Mouse (Mus musculus) embryo, embryonic 10 days (tissue): ENCODE results near the gene Cpsf6.
"Not testable (repeated sequence)": the region's sequence is repeated elsewhere in the genome, so short reads cannot be mapped to it uniquely, and the experiment has no call there.

Experiments
- DNase-seq: peaks from one replicate; pipeline ENCODE4 v3.0.0-alpha.2; 2015; ENCODE audit warnings: low spot score

The Cpsf6 gene

DNA sequence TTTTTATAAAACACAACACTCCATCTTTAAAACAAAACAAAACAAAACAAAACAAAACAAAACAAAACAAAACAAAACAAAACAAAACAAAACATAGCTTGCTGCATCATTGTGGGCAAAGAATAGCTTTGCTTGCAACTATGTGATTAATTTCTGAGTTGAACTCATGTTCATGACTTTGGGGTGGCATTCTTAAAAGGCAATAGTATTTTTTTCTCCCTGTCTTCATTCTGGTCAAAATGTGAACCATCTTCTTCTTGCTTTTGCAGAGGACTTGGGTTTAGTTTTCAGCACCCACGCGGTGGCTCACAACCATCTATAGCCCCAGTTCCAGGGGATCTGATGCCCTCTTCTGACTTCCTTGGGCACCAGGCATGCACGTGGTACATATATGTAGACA is 20.0 kb upstream of the Cpsf6 start:
- DNase-seq, result no peak

- DNase-seq, result no peak
Observed at GRCm38 (mm10) chr10:117399196-117399595, 19.4 kb upstream of the Cpsf6 start.

DNA sequence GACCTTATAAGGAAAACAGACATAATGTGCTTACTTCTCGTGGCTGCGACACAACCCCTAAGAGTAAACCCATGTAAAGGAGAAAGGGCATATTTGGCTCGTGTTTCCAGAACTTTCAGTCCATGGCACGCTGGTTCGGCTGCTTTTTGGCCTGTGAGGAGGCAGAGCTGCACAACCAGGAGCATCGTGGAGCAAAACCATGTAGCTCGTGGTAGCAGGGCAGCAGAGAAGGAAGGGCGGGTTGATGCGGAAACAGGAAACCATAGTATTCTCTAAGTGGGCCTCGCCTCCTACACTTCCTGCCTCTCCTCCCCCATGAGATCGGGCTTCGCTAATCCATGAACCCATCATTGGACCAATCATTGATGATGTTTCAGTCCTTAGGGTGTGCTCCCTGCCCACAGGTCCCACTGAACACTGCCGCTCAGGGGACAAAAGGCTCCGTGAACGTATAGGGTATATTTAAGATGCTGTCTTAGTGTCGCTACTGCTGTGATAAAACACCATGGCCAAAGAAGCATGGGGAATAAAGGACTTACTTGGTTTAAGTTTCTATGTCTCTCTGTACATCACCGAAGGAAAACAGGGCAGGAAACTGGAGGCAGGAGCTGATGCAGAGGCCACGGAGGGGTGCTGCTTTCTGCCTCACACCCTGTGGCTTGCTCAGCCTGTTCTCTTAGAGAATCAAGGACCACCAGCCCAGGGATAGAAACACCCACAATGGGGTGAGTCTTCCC is 18.4 kb upstream of the Cpsf6 start:
- DNase-seq, result no peak

GRCm38 (mm10) chr10:117397106-117397625 is 17.4 kb upstream of the Cpsf6 start:
- no peak for DNase-seq

GRCm38 (mm10) chr10:117396386-117397048 is 16.7 kb upstream of the Cpsf6 start:
- DNase-seq, result no peak

GRCm38 (mm10) chr10:117395801-117396200 is 16.0 kb upstream of the Cpsf6 start:
- no peak for DNase-seq

DNA sequence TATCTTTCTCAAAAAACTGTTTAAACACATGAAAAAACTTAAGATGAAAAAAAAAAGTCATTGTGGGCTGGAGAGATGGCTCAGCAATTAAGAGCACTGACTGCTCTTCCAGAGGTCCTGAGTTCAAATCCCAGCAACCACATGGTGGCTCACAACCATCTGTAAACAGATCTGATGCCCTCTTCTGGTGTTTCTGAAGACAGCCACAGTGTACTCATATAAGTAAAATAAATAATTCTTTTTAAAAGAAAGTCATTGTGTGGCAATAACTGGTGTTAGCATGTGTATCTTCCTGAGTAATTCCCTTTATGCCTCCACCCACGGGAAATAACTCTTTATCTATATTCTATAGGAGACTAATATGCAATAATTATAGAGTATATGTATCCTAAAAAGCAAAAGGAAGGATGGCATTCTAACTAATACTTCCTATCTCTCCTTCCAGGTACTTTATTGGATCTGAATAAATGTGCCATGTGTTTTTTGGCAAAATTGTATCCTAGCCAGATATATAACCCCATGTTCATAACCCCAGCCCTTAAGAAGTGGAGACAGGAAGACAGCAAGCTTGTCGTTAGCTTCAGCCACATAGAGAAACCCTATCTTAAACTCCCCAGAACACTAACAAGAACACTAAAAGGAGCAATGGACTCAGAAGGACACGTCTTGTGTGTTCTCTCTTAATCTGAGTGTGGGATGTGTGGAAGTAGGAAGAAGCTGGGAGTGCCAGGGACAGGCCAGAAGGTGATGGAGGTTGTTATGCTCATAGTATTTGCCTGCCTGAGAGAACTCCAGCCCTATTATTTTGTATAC is 15.1 kb upstream of the Cpsf6 start:
- DNase-seq, result no peak

DNA sequence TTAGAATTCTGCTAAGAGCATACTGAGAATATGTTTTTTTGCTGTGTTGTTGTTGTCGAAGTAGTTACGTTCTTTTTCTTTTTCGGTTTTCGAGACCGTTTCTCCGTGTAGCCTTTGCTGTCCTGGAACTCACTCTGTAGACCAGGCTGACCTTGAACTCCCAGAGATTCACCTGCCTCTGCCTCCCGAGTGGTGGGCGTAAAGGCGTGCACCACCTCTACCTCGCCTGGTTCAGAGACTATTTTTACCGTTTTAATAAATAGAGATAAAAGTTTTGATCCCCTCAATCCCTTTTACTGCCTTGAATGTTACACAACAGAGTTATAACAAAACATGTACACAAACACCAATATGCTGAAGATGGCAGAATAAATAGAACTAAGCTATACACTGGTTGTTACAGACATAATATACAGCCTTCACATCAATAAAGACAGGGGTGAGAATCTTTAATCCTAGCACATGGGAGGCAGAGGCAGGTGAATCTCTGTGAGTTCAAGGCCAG is 14.1 kb upstream of the Cpsf6 start:
- DNase-seq, result no peak

GRCm38 (mm10) chr10:117393196-117393890 is 13.5 kb upstream of the Cpsf6 start:
- peak; percentile 84 for DNase-seq

DNA sequence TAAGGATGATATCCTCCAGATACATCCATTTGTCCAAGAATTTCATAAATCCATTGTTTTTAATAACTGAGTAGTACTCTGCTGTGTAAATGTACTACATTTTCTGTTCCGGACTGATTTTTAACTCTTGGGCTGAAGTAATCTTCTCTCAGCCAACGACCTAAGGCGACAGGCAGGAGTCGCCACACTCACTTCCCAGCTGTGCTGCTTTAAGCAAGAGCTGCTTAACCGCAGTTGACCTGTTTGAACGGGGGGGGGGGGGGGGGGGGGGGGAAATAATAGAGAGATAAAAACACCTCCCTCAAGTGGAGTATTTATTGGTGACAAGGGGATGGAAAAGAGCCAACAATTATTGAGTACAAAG is 13.0 kb upstream of the Cpsf6 start:
- no peak for DNase-seq

DNA sequence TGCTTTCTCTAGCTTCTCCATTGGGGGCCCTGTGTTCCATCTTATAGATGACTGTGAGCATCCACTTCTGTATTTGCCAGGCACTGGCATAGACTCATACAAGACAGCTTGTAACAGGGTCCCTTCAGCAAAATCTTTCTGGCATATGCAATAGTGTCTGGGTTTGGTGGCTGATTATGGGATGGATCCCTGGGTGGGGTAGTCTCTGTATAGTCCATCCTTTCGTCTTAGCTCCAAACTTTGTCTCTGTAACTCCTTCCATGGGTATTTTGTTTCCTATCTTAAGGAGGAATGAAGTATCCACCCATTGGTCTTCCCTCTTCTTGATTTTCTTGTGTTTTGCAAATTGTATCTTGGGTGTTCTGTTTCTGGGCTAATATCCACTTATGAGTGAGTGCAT is 12.6 kb upstream of the Cpsf6 start:
- DNase-seq, result not testable (repeated sequence)

DNA sequence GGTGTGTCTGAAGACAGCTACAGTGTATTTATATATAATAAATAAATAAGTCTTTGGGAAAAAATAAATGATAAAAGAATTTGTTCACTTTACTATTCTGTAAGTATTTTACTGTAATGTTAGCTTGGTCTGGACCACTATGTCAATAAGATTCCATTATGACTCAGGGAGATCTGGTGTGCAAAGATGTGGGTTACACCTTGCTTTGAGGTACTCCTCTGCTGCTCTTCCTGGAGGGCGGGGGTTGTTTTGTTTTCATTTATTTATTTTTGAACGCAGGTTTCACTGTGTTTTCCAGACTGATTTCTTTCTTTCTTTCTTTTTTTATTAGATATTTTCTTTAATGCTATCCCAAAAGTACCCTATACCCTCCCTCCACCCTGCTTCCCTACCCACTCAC is 12.0 kb upstream of the Cpsf6 start:
- DNase-seq, result no peak

- DNase-seq, result no peak
Observed at GRCm38 (mm10) chr10:117391057-117391456, 11.2 kb upstream of the Cpsf6 start.

DNA sequence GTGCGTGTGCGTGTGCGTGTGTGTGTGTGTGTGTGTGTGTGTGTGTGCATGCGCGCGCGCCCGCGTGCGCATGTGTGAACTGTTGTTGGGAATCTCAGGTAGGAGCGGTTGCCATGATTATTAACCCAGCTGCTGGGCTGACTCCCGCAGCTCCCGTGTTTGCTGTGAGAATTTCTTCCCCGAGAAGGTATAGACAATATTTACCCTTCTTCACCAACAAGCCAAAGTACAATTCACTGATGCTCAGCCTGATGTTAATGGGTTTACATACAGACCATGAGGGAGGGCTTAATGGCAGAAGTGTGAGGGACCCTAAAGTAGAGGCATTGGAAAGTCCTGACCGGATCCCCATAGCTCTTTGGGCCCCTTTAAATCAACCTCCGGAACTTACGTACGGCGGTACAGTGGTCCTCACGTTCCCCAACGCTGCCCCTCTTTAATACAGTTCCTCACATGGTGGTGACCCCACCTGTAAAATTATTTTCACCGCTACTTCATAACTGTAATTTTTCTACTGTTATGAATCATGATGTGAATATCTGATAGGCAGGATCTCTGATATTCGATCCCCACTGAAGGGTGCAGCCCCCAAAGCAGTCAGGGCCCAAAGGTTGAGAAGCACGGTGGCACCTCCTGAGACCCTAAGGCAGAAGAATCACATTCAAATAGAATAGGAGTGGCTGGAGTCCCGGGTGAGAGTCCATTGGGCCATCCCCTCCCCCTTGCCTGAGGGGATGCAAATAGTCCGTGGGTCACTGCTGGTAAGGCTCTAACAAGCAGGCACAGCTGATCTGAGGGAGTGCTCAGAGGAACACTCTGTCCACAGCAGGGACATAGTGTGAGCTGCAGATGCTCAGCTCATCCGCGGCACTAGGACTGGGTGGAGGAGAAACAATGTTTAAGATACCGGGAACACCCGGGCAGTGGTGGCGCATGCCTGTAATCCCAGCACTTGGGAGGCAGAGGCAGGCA is 10.4 kb upstream of the Cpsf6 start:
- peak; percentile 34 for DNase-seq

DNA sequence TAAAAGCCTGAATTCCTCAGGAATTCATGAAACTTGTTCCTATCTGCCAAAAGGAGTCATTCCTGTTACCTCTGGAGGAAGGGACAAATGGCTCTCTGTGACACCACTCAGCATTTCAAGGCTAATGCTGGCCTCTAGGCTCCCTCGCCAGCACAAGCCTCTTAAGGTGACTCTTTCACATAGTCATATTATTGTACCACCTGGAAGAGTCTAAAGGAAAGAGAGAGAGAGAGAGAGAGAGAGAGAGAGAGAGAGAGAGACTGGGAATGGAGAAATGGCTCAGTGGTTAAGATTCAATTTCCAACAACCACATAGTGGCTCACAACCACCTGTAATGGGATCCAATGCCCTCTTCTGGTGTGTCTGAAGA is 9.5 kb upstream of the Cpsf6 start:
- no peak for DNase-seq

- no peak for DNase-seq
Observed at GRCm38 (mm10) chr10:117388637-117389370, 9.0 kb upstream of the Cpsf6 start.

DNA sequence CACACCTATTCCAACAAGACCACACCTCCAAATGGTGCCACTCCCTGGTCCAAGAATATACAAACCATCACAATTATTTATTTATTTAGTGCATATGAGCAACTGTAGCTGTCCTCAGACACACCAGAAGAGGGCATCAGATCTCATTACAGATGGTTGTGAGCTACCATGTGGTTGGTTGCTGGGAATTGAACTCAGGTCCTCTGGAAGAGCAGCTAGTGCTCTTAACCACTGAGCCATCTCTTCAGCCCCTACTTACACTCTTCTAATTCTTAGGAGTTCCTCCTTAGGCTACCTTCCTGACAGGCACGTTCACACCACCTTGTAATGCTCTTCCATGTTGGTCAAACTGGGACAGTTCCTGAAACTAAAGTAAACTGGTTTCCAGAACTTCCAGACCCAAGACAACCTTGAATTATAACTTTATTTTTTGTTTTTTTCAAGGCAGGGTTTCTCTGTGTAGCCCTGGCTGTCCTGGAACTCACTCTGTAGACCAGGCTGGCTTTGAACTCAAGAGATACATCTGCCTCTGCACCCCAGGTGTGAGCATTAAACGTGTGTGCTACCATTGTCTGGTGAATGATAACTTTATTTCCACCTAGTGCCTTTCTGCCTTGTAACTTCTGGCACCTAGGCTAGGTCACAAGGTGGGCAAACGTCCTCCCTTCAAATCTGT is 8.3 kb upstream of the Cpsf6 start:
- DNase-seq, result not testable (repeated sequence)

GRCm38 (mm10) chr10:117386981-117387380 is 7.2 kb upstream of the Cpsf6 start:
- no peak for DNase-seq

DNA sequence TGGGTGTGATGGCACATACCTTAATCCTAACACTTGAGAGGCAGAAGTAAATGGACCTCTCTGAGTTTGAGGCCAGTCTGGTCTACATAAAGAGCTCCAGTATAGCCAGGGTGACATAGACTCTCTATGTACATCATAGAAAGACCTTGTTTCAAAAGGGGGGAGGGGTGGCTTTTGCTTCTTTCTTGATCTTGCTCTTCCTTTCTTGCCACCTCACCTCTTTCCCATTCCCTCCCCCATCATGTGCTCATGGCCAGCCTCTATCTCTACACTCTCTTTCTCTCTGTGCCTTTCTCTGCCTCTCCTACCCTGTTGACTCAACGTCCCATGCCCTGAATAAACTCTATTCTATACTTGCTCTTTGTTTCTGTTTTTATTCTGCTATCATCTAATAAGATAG is 6.4 kb upstream of the Cpsf6 start:
- DNase-seq, result no peak

DNA sequence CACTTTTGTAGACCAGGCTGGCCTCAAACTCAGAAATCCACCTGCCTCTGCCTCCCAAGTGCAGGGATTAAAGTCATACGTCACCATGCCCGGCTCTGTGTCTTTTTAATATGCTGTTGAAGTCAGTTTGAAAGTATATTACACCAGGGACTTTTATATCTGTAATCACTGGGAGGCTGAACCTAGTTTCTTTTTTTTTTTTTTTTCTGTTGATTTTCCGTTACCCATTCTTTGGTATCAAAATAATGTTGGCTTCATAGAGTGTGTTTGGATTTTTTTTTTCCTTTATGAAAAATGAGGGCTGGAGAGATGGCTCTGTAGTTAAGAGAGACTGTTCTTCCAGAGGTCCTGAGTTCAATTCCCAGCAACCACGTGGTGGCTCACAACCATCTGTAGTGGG is 5.6 kb upstream of the Cpsf6 start:
- DNase-seq, result no peak
